Mouse (Mus musculus) urinary bladder, adult 18-20 months (tissue): Measurements from ENCODE around the gene Scgb1b20.
"Not testable (repeated sequence)": the region's sequence is repeated elsewhere in the genome, so short reads cannot be mapped to it uniquely, and the experiment has no call there.

Experiments used
- DNase-seq, 2 experiments: peaks; one replicate each; pipeline ENCODE4 v3.0.0; 2022; ENCODE audit warnings: low spot score in 2 of 2, mixed read lengths in 2 of 2

Gene Scgb1b20

DNA sequence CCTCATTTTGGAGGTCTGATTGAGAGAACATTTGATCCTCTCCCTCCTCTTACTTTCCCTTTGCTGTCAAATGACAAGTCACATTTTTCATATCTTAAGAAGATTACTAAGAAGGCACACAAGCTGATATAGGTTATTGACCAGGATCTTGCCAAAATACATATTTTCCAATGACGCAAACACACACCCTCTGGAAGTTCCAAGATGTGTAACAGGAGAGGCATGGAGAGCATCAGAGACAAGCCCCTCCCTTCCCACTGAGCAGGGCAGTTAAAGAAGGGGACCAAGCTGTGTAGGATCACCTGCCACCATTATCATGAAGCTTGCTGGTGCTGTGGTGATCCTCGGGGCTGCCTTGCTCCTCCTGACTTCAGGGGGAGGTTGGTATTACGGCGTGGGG lies at the start of gene Scgb1b20:
Gene Scgb1b20 (plus strand): TSS at position 301 of the 400 bp plus-strand sequence.
- not testable (repeated sequence) for DNase-seq

DNA sequence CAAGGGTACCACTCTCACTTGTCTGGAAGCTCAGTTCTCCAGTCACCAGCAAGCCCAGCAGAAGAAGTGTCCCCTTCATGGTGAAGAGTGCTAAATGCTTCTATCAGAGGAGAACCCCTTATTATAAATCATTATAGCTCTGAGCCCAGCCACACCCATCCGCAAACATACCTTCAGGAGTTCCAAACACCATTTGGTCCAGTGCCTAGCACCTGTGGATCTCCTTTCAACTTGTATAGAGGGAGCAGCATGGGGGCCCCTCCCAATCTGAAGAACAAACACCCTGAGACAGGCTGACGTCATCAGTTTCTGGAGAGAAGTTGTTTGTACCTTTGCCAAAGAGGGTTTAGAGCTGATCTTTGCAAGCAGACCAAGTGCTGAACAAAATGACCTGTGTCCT lies 6.8 kb upstream of the Scgb1b20 start, which contains the start of gene Scgb2b20:
Gene Scgb2b20 (minus strand): TSS at position 101 of the 400 bp plus-strand sequence.
- not testable (repeated sequence) for DNase-seq

DNA sequence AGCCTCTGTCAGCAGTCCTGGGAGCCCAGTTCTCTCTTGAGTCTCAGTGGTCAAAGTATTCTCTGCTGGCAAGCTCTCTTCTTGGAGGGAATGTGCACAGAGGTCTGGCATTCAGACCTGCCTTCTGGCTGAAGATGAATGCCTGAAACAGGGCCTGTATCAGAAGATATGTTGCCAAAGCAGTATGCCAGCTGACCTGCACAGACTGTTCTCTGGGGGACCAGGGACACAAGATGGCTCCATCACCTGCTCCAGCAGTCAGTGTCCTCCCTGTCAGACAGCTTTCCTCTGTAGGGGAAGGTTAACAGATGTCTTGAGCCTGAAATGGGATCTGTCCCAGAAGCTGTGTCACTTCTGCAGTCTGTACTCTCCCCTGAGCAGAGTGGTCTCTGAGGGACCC lies 26.7 kb downstream of the Scgb1b20 start:
- DNase-seq, result not testable (repeated sequence)

DNA sequence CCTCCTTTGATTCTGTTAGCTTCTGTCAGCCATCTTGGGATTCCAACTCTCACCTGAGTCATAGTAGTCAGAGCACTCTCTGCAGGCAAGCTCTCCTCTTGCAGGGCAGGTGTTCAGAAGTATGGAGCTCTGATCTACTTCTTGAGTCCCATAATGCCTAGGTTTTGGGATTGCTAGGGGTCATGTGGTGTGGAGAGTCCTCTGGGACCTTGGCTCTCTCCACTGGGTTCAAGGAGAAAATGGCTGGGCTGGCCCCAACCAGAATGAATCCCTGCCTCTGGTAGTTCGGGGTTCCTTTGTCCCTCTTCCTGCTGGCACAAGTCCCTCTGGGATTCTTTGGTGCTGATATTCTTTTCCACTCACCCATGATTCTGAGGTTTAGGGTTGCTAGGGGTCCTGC lies 28.6 kb downstream of the Scgb1b20 start:
- DNase-seq, result no peak

DNA sequence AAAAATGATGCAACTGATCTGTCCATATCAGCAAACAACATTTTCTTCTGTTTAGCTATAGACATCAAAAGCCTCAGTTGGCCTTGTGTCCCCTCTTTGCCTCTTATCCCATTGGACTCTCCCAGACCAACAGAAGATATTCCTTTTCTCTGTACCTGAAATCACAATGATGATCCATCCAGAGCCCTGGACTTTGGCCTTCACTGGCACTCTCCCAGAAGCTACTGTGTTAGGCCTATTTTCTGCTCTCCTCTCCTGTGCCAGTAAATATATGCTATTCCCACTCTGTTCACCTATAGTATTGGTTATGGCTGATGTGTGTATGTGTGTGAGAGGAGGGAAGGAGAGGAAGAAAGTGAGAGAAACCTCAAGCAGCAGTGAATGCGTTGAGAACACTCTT lies 36.6 kb downstream of the Scgb1b20 start:
- DNase-seq, result not testable (repeated sequence)
